Mouse (Mus musculus) heart, embryonic 13.5 days (tissue): Measurements from ENCODE around the gene Gm20821. TPM values are rescaled to one million over a fixed set of nuclear protein-coding genes. Genes with fewer than 3 reads are reported as not detected.
"Not testable (repeated sequence)": the region's sequence is repeated elsewhere in the genome, so short reads cannot be mapped to it uniquely, and the experiment has no call there.

Experiments
- ATAC-seq: fragments of 200-750 bp; cut with Nextera tagmentation; 2 replicates; pipeline ENCODE4 v1.8.0; 2017; ENCODE audit warnings: moderate TSS enrichment; ENCODE audit not compliant: insufficient number of reproducible peaks, low FRiP score, low TSS enrichment; ENCODE audit errors: extremely low read depth
- H3K27ac ChIP-seq: fragments of 300-500 bp; sonication (generic); replicated peaks from 2 replicates; pipeline ENCODE4 v1.5.1; 2015; ENCODE audit warnings: moderate library complexity, mild to moderate bottlenecking, inconsistent platforms
- H3K27me3 ChIP-seq: fragments of 300-500 bp; sonication (generic); replicated peaks from 2 replicates; pipeline ENCODE4 v1.6.1; 2015; ENCODE audit warnings: mild to moderate bottlenecking, inconsistent platforms
- H3K36me3 ChIP-seq: fragments of 300-500 bp; sonication (generic); 2 replicates; pipeline ENCODE4 v1.6.1; 2015; ENCODE audit warnings: mild to moderate bottlenecking, inconsistent platforms
- H3K4me1 ChIP-seq: fragments of 300-500 bp; sonication (generic); 2 replicates; pipeline ENCODE4 v1.6.1; 2015; ENCODE audit warnings: inconsistent platforms
- H3K4me2 ChIP-seq: fragments of 300-500 bp; sonication (generic); 2 replicates; pipeline ENCODE4 v1.6.1; 2015; ENCODE audit warnings: inconsistent platforms, mild to moderate bottlenecking, moderate library complexity
- H3K4me3 ChIP-seq: fragments of 300-500 bp; sonication (generic); 2 replicates; pipeline ENCODE4 v1.5.1; 2015; ENCODE audit warnings: moderate library complexity, mild to moderate bottlenecking, inconsistent platforms
- H3K9ac ChIP-seq: fragments of 300-500 bp; sonication (generic); 2 replicates; pipeline ENCODE4 v1.6.1; 2015; ENCODE audit warnings: inconsistent platforms, mild to moderate bottlenecking, moderate library complexity
- H3K9me3 ChIP-seq: fragments of 300-500 bp; sonication (generic); 2 replicates; pipeline ENCODE4 v1.6.1; 2016; ENCODE audit warnings: inconsistent platforms
- WGBS: fragments of 180-500 bp; shearing (Covaris S2); methylation state at CpG from one replicate; pipeline ENCODE4 v1.1.7; 2015; ENCODE audit warnings: mixed read lengths; 5-methylcytosine and 5-hydroxymethylcytosine counted together
- polyA plus RNA-seq: library from polyadenylated mRNA; unstranded; fragments of >200 nt; fragmentation: Nextera tagmentation; extraction: Ambion mirVana; gene quantifications from 2 replicates; pipeline ENCODE4 v1.2.1, GENCODE M21; 2015

Gene Gm20821
- polyA plus RNA-seq, result not detected in 2 replicates

- H3K36me3 ChIP-seq, H3K4me3 ChIP-seq, H3K9me3 ChIP-seq, ATAC-seq, H3K27me3 ChIP-seq, H3K9ac ChIP-seq, H3K4me1 ChIP-seq, H3K4me2 ChIP-seq, H3K27ac ChIP-seq: not testable (repeated sequence)
- WGBS, result 28% methylated on average over 2 of the region's 2 CpGs
These were observed at the start of gene Gm20821 for GRCm38 (mm10) chrY:9781504-9781903. TSS of gene Gm20821 (plus strand) at chrY:9781804.
